31 mouse cellular contexts compared by ENCODE assay signal in genomic region chr19:14441861-14442260, GRCm38 (mm10).
"Had no signal": no experiment of that assay in that cellular context is flagged by ENCODE, and none has a peak within 500 bp of the region (broad histone marks: within the 10 kb centered on the region; RNA-seq: fewer than 3 reads in every experiment).

No protein-coding gene starts in this region.

- H3K36me3 ChIP-seq: liver, embryonic 15.5 days; lung, embryonic 15.5 days; midbrain, embryonic 12.5 days; neural tube, embryonic 12.5 days had no signal

- H3K27ac ChIP-seq: left cerebral cortex, adult 2 months; limb, embryonic 10.5 days; limb, embryonic 12.5 days; limb, embryonic 13.5 days; limb, embryonic 15.5 days; liver, embryonic 12.5 days; liver, embryonic 13.5 days; liver, embryonic 14.5 days; liver, embryonic 15.5 days; lung, embryonic 15.5 days; macrophage; midbrain, embryonic 10.5 days; midbrain, embryonic 12.5 days; midbrain, embryonic 13.5 days; neural tube, embryonic 12.5 days had no signal

- H3K27me3 ChIP-seq: limb, embryonic 12.5 days; limb, embryonic 13.5 days; limb, embryonic 15.5 days; liver, embryonic 12.5 days; liver, embryonic 13.5 days; liver, embryonic 15.5 days; lung, embryonic 15.5 days; megakaryocyte, embryonic 14.5 days; neural tube, embryonic 12.5 days had no signal

- DNase-seq: left cerebral cortex, postnatal 4 days; liver; liver, embryonic 13.5 days; liver, postnatal 0 days; lung, adult 18-20 months; lung, adult 2 months; lung, embryonic 14.5 days; lung, postnatal 10 days; lung, postnatal 14 days; lung, postnatal 36 days; lung, postnatal 4 days; midbrain, embryonic 14.5 days had no signal

- H3K4me2 ChIP-seq: limb, embryonic 12.5 days; limb, embryonic 13.5 days; limb, embryonic 15.5 days; liver, embryonic 11.5 days; liver, embryonic 12.5 days; liver, embryonic 13.5 days; liver, embryonic 15.5 days; lung, embryonic 14.5 days; lung, embryonic 15.5 days; midbrain, embryonic 12.5 days; midbrain, embryonic 13.5 days; neural tube, embryonic 12.5 days had no signal

- H3K9me3 ChIP-seq: limb, embryonic 10.5 days; limb, embryonic 12.5 days; limb, embryonic 13.5 days; limb, embryonic 15.5 days; liver, embryonic 12.5 days; liver, embryonic 13.5 days; liver, embryonic 15.5 days; lung, embryonic 15.5 days; megakaryocyte, embryonic 14.5 days; midbrain, embryonic 10.5 days; midbrain, embryonic 12.5 days; midbrain, embryonic 13.5 days; neural tube, embryonic 12.5 days had no signal

- H3K9ac ChIP-seq: limb, embryonic 12.5 days; limb, embryonic 13.5 days; limb, embryonic 15.5 days; liver, embryonic 12.5 days; liver, embryonic 13.5 days; liver, embryonic 14.5 days; liver, embryonic 15.5 days; liver, postnatal 0 days; lung, embryonic 14.5 days; lung, embryonic 15.5 days; midbrain, embryonic 12.5 days; midbrain, embryonic 13.5 days; neural tube, embryonic 12.5 days had no signal

- ATAC-seq: liver, embryonic 12.5 days; liver, postnatal 0 days; lung, postnatal 0 days; midbrain, embryonic 13.5 days; midbrain, embryonic 16.5 days had no signal

- H3K4me3 ChIP-seq: left cerebral cortex, adult 2 months; limb, embryonic 10.5 days; limb, embryonic 12.5 days; limb, embryonic 13.5 days; limb, embryonic 15.5 days; liver, embryonic 12.5 days; liver, embryonic 13.5 days; liver, embryonic 15.5 days; lung, embryonic 15.5 days; megakaryocyte, embryonic 14.5 days; midbrain, embryonic 10.5 days; midbrain, embryonic 12.5 days; midbrain, embryonic 13.5 days; myocyte; neural tube, embryonic 12.5 days had no signal

- H3K4me1 ChIP-seq: limb, embryonic 10.5 days; limb, embryonic 12.5 days; limb, embryonic 13.5 days; liver, embryonic 12.5 days; liver, embryonic 13.5 days; liver, embryonic 15.5 days; lung, embryonic 15.5 days; megakaryocyte, embryonic 14.5 days; neural tube, embryonic 12.5 days had no signal
